Mouse (Mus musculus): ENCODE measurements around the gene Flvcr2. TPM values are rescaled to one million over a fixed set of nuclear protein-coding genes. Genes with fewer than 3 reads are reported as not detected.
A peak's percentile ranks its signal among the peaks of the same experiment; 100 is the strongest.

Flvcr2 gene
- total and polyA plus RNA-seq, 3 experiments = 0.07 TPM; not detected in 2

DNA sequence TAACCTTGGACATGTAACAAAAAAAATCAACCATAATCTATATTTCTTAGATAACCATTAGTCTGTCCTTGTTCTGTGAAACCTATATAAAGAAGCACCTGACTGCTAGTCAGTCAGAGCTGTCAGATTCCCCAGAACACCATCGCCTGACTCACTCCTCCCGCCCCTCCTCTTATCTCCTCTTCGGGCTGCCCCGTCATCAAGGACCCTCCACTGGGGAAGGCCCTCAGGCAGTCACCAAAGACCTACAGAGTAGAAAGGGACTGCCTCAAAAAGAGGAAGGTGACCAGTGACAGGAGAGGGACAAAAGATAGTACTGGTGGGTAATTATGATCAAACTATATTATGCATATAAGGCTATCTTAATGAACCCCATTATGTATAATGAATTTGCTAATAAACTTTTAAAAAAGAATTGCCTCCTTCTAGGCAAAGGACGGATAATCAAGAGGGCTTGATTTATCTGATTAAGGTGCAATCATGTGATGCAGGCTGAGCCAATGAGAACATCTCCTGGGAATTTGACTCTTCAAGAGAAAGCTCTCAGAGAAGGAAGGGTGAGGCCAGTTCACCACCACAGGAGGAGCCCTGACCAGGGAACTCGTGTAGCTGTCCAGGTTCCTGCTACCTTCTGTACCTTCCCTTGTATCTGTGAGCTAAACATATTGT, 19.5 kb upstream of the Flvcr2 start (continued):
- no peak for TF ChIP-seq HCFC1 (IDR thresholded peaks at IDR 0.05; ENCODE audit: low read depth, low read length)
- TF ChIP-seq SIN3A (IDR thresholded peaks at IDR 0.05; ENCODE audit: low read length) = no peak
- no peak for TF ChIP-seq MYB (IDR thresholded peaks at IDR 0.05; ENCODE audit: low read depth, low read length)
- TF ChIP-seq USF2 (IDR thresholded peaks at IDR 0.05; ENCODE audit: borderline replicate concordance in 1 of 2, insufficient read depth in 1 of 2, low read depth in 1 of 2, low read length in 2 of 2) = peak; percentile 11 to 72; a peak in 2 of 4 replicates
- no peak for TF ChIP-seq MEF2A (IDR thresholded peaks at IDR 0.05; ENCODE audit: extremely low read depth, insufficient replicate concordance, low read depth, low read length, poor library complexity, severe bottlenecking)

- TF ChIP-seq TAL1 (IDR thresholded peaks at IDR 0.05; ENCODE audit: low read length) (no peak), KAT2A (conservative IDR thresholded peaks at IDR 0.05; ENCODE audit: low read depth, low read length) (no peak), HCFC1 (IDR thresholded peaks at IDR 0.05; ENCODE audit: low read depth, low read length) (no peak), ZC3H11A (IDR thresholded peaks at IDR 0.05; ENCODE audit: low read depth, low read length) (no peak), GATA1 (IDR thresholded peaks at IDR 0.05; ENCODE audit: low read depth, low read length) (no peak), TCF12 (IDR thresholded peaks at IDR 0.05; ENCODE audit: low read depth, low read length) (no peak), MAZ (IDR thresholded peaks at IDR 0.05; ENCODE audit: low read depth, low read length) (no peak), ZMIZ1 (IDR thresholded peaks at IDR 0.05; ENCODE audit: low read depth, low read length) (no peak), ZNF384 (IDR thresholded peaks at IDR 0.05; ENCODE audit: low read depth, low read length) (no peak), SMC3 (IDR thresholded peaks at IDR 0.05; ENCODE audit: low read depth, low read length) (no peak), CTCF (IDR thresholded peaks at IDR 0.05 in 2 of 3, conservative IDR thresholded peaks at IDR 0.05 in 1 of 3; ENCODE audit: control insufficient read depth in 1 of 3, insufficient read depth in 1 of 3, low read depth in 2 of 3, low read length in 3 of 3, poor library complexity in 1 of 3, severe bottlenecking in 1 of 3) (no peak), CHD1 (IDR thresholded peaks at IDR 0.05; ENCODE audit: low read depth, low read length) (no peak), CHD2 (IDR thresholded peaks at IDR 0.05; ENCODE audit: low read length) (no peak)
- Histone ChIP-seq H3K9me3 (replicated peaks; ENCODE audit: insufficient read depth, low read length) (no peaks in the 10 kb centered on the region), H3K4me3 (ENCODE audit: control insufficient read depth in 1 of 2, insufficient read depth in 1 of 2, low read depth in 2 of 2, low read length in 2 of 2) (no peak overlapping the region), H3K27ac (ENCODE audit: control insufficient read depth, low read depth, low read length) (no peak overlapping the region), H3K9ac (ENCODE audit: control insufficient read depth, low read depth, low read length, poor library complexity, severe bottlenecking) (no peak overlapping the region), H3K79me2 (ENCODE audit: control insufficient read depth, insufficient read depth, low read length, poor library complexity) (no peaks in the 10 kb centered on the region), H3K4me1 (ENCODE audit: control insufficient read depth in 1 of 2, insufficient read depth in 2 of 2, low read length in 2 of 2) (peaks cover 0 to 2% of the 10 kb centered on the region in 2 experiments; a peak in 2 of 4 replicates), H3K27me3 (ENCODE audit: control insufficient read depth in 1 of 2, insufficient read depth in 2 of 2, low read length in 2 of 2) (peaks cover 0 to 4% of the 10 kb centered on the region in 2 experiments; a peak in 1 of 4 replicates), H3K36me3 (ENCODE audit: control insufficient read depth in 1 of 2, insufficient read depth in 2 of 2, low read length in 2 of 2) (peaks cover 0 to 2% of the 10 kb centered on the region in 2 experiments; a peak in 1 of 4 replicates)
- DNase-seq (ENCODE audit: low read depth, low spot score) = no peak
Measured at GRCm38 (mm10) chr12:85728181-85728580, 18.2 kb upstream of the Flvcr2 start.

Data from MEL (cell line).